Mouse (Mus musculus) midbrain, embryonic 10.5 days (tissue): ENCODE results near the gene Ech1. TPM values are rescaled to one million over a fixed set of nuclear protein-coding genes. Genes with fewer than 3 reads are reported as not detected.

Experiments
- DNase-seq: peaks from one replicate; pipeline ENCODE4 v3.0.0-alpha.2; 2017; ENCODE audit warnings: low spot score
- H3K27ac ChIP-seq: fragments of 300-500 bp; sonication (generic); replicated peaks from 2 replicates; pipeline ENCODE4 v1.5.1; 2016; ENCODE audit warnings: mild to moderate bottlenecking
- H3K27me3 ChIP-seq: fragments of 300-500 bp; sonication (generic); 2 replicates; pipeline ENCODE4 v1.6.1; 2016; ENCODE audit warnings: low read depth, mild to moderate bottlenecking; ENCODE audit not compliant: poor library complexity, severe bottlenecking
- H3K36me3 ChIP-seq: fragments of 300-500 bp; sonication (generic); 2 replicates; pipeline ENCODE4 v1.6.1; 2016; ENCODE audit warnings: mild to moderate bottlenecking, moderate library complexity
- H3K4me1 ChIP-seq: fragments of 300-500 bp; sonication (generic); 2 replicates; pipeline ENCODE4 v1.6.1; 2016
- H3K4me3 ChIP-seq: fragments of 300-500 bp; sonication (generic); 2 replicates; pipeline ENCODE4 v1.5.1; 2016; ENCODE audit warnings: mild to moderate bottlenecking, moderate library complexity
- H3K9me3 ChIP-seq: fragments of 300-500 bp; sonication (generic); replicated peaks from 2 replicates; pipeline ENCODE4 v1.6.1; 2016; ENCODE audit warnings: mild to moderate bottlenecking
- WGBS: fragments of 180-500 bp; shearing (Covaris S2); methylation state at CpG from one replicate; pipeline ENCODE4 v1.1.7; 2016; 5-methylcytosine and 5-hydroxymethylcytosine counted together
- polyA plus RNA-seq: library from polyadenylated mRNA; unstranded; fragments of >200 nt; fragmentation: Nextera tagmentation; extraction: Ambion mirVana; gene quantifications from 2 replicates; pipeline ENCODE4 v1.2.1, GENCODE M21; 2016

Ech1 gene
- polyA plus RNA-seq, 1 experiment from 2014 or later, result 85.1 TPM

GRCm38 (mm10) chr7:28792391-28793185, 32.4 kb upstream of the Ech1 start:
- 84% methylated on average over 14 of the region's 14 CpGs for WGBS
- Histone ChIP-seq H3K36me3 (peaks cover 4% of the 10 kb centered on the region; the same call in 1 of the 2 replicates), H3K27ac (no peak overlapping the region), H3K27me3 (0 out of 2 replicates have a peak, but pooled peaks cover 5% of the 10 kb centered on the region), H3K9me3 (no peaks in the 10 kb centered on the region), H3K4me1 (peaks cover 18% of the 10 kb centered on the region), H3K4me3 (no peak overlapping the region)
- no peak for DNase-seq

DNA sequence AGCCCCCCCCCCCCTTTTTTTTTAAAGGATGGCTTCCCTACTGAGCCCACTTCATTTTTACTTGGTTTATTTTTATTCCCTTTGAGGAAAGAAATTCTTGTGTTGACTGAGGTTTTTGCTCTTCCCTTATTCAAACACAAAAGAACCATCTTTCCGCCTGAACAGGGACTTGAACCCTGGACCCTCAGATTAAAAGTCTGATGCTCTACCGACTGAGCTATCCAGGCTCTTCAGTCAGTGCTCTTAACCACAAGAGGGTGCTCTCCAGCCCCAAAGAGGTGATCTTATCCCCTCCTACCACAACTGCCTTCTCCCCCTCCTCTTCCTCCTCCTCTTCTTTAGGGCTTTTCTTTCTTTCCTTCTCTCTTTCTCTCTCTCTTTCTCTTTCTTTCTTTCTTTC, 31.2 kb upstream of the Ech1 start:
- Histone ChIP-seq H3K4me1 (peaks cover 18% of the 10 kb centered on the region), H3K4me3 (no peak overlapping the region), H3K27ac (no peak overlapping the region), H3K27me3 (0 out of 2 replicates have a peak, but pooled peaks cover 5% of the 10 kb centered on the region), H3K9me3 (no peaks in the 10 kb centered on the region), H3K36me3 (no peaks in the 10 kb centered on the region)
- no peak for DNase-seq
- 47% methylated on average over 2 of the region's 2 CpGs for WGBS

DNA sequence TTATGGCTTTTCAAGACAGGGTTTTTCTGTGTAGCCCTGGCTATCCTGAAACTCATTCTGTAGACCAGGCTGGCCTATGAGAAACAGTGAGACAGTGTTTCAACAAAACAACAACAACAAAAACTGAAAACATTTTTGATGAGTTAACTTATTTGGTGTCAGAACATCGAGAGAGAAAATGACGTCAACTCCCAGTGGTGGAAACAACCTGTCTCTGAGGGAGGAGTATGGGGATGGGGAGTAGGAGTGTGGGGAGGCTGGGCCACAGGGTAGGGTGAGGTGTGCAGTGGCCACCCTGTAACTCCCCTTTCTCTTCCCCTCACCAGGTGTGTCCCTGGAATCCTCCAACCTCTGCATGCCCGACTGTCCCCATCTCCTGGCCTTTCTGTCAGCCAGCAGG, 30.5 kb upstream of the Ech1 start:
- no peaks in the 10 kb centered on the region for H3K36me3 ChIP-seq
- H3K4me3 ChIP-seq, result no peak overlapping the region
- no peak overlapping the region for H3K27ac ChIP-seq
- 88% methylated on average over 3 of the region's 3 CpGs for WGBS
- DNase-seq, result no peak
- H3K27me3 ChIP-seq, result 0 out of 2 replicates have a peak, but pooled peaks cover 5% of the 10 kb centered on the region
- H3K9me3 ChIP-seq, result no peaks in the 10 kb centered on the region
- H3K4me1 ChIP-seq, result peaks cover 18% of the 10 kb centered on the region

DNA sequence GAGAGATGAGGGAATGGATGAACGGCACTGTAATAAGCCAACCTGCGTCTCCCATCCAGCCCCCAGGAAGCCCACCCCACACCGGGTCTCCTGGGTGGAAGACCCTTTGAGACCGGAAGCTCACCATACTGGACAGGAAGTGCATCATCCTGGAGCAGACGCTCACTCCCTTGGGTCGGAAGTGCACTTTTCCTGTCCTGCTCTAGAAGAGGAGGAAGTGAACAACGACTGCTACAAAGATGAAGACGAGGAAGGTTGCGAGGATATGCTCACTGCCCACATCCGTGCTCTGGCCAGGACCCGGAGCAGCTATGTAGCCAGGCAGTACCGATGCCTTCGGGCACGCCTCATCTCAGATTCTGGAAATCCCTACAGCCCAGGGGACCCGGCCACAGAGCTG, 29.2 kb upstream of the Ech1 start:
- peak overlapping the region; percentile 30; the same call in 1 of the 2 replicates for H3K27ac ChIP-seq
- no peaks in the 10 kb centered on the region for H3K9me3 ChIP-seq
- DNase-seq, result no peak
- WGBS, result 83% methylated on average over 15 of the region's 15 CpGs
- 0 out of 2 replicates have a peak, but pooled peaks cover 5% of the 10 kb centered on the region for H3K27me3 ChIP-seq
- peak overlapping the region; percentile 37; the same call in 1 of the 2 replicates for H3K4me3 ChIP-seq
- H3K36me3 ChIP-seq, result no peaks in the 10 kb centered on the region
- peaks cover 10% of the 10 kb centered on the region for H3K4me1 ChIP-seq

DNA sequence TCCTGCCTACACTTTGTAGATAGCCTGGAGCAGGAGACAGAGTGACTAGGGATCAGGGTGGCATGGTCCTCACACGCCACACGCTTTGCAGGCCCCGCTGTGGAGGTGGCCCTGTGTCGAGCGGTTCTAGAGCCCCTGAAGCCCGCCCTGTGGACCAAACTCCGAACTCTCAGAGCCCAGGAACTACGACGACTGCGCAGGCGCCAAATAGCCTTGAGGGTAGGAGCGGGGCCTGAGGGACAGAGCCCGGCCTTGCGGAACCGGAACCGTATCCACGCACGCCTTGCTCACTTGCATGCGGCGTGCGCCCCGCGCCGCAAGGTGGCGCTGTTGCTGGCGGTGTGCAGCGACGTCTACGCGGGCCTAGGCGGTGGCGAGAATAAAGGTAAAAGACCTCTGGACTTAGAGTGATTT, 28.4 kb upstream of the Ech1 start:
- Histone ChIP-seq H3K4me3 (peak overlapping the region; percentile 37), H3K4me1 (peaks cover 10% of the 10 kb centered on the region), H3K27ac (peak overlapping the region; percentile 73), H3K9me3 (no peaks in the 10 kb centered on the region), H3K36me3 (no peaks in the 10 kb centered on the region), H3K27me3 (0 out of 2 replicates have a peak, but pooled peaks cover 5% of the 10 kb centered on the region)
- DNase-seq, result peak; percentile 78
- 15% methylated on average over 32 of the region's 32 CpGs for WGBS

GRCm38 (mm10) chr7:28799994-28800393, 25.0 kb upstream of the Ech1 start:
- no peak for DNase-seq
- H3K27ac ChIP-seq, result no peak overlapping the region
- H3K9me3 ChIP-seq, result no peaks in the 10 kb centered on the region
- H3K4me1 ChIP-seq, result peaks cover 36% of the 10 kb centered on the region
- H3K27me3 ChIP-seq, result 0 out of 2 replicates have a peak, but pooled peaks cover 5% of the 10 kb centered on the region
- no peak overlapping the region for H3K4me3 ChIP-seq
- WGBS, result 94% methylated on average over 9 of the region's 9 CpGs
- H3K36me3 ChIP-seq, result no peaks in the 10 kb centered on the region

GRCm38 (mm10) chr7:28801451-28801850, 23.6 kb upstream of the Ech1 start:
- peaks cover 46% of the 10 kb centered on the region for H3K4me1 ChIP-seq
- H3K27ac ChIP-seq, result no peak overlapping the region
- no peaks in the 10 kb centered on the region for H3K9me3 ChIP-seq
- no peaks in the 10 kb centered on the region for H3K36me3 ChIP-seq
- no peak overlapping the region for H3K4me3 ChIP-seq
- no peak for DNase-seq
- no peaks in the 10 kb centered on the region for H3K27me3 ChIP-seq
- WGBS, result 78% methylated on average over 3 of the region's 3 CpGs

- Histone ChIP-seq H3K27ac (peak overlapping the region; percentile 82), H3K36me3 (no peaks in the 10 kb centered on the region), H3K9me3 (no peaks in the 10 kb centered on the region), H3K4me1 (peaks cover 44% of the 10 kb centered on the region), H3K27me3 (no peaks in the 10 kb centered on the region), H3K4me3 (0 out of 2 replicates have a peak overlapping the region, but pooled peaks have one; percentile 14)
- WGBS, result 35% methylated on average over 10 of the region's 10 CpGs
- DNase-seq, result peak; percentile 27
Observed at GRCm38 (mm10) chr7:28801901-28802670, 22.9 kb upstream of the Ech1 start.

DNA sequence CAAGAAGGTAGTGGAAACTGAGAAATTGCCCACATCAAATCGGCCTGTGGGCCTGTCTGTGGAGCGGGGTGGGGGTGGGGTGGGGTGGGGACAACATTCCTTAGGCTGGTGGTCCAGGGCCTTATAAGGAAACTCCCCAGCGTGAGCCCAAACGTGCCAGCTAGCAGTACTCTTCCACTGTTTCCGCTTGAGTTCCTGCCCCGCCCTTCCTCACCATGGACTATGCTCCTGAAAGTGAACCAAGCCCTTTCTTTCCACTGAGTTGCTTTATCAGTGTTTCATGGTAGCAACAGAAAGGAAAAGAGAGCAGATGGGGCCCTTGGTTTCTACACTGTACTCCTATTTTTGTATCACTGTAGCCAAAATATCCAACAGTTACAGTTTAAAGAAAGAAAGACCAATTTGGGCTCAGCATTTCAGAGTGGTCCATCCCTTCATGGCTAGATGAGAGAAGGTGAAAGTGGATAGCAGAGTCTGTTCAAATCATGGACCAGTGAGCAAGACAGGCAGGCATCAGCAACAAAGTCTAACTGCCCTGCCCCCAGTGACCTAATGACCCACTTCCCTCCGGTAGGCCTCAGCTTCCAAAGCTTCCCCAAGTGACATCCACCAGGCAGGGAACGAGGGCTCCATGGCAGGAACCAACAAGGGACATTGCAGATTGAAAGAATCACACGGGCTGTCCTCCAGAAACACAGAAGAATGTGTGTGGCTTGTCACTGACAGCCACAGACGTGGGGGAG, 22.0 kb upstream of the Ech1 start:
- 4% methylated on average over 10 of the region's 10 CpGs for WGBS
- peak; percentile 59 for DNase-seq
- peak overlapping the region; percentile 82 for H3K27ac ChIP-seq
- H3K36me3 ChIP-seq, result no peaks in the 10 kb centered on the region
- H3K27me3 ChIP-seq, result no peaks in the 10 kb centered on the region
- no peaks in the 10 kb centered on the region for H3K9me3 ChIP-seq
- peaks cover 53% of the 10 kb centered on the region for H3K4me1 ChIP-seq
- H3K4me3 ChIP-seq, result peak overlapping the region; percentile 14

GRCm38 (mm10) chr7:28803756-28804155, 21.3 kb upstream of the Ech1 start:
- WGBS, result 76% methylated on average over 4 of the region's 4 CpGs
- no peak overlapping the region for H3K4me3 ChIP-seq

GRCm38 (mm10) chr7:28806869-28807268, 18.1 kb upstream of the Ech1 start:
- no peak overlapping the region for H3K27ac ChIP-seq
- H3K4me3 ChIP-seq, result no peak overlapping the region
- H3K9me3 ChIP-seq, result no peaks in the 10 kb centered on the region
- no peaks in the 10 kb centered on the region for H3K27me3 ChIP-seq
- 87% methylated on average over 4 of the region's 4 CpGs for WGBS
- H3K4me1 ChIP-seq, result peaks cover 59% of the 10 kb centered on the region
- no peak for DNase-seq
- H3K36me3 ChIP-seq, result peaks cover 2% of the 10 kb centered on the region

More at GRCm38 (mm10) chr7:28803756-28804155, 21.3 kb upstream of the Ech1 start:
- no peaks in the 10 kb centered on the region for H3K9me3 ChIP-seq
- DNase-seq, result no peak
- no peaks in the 10 kb centered on the region for H3K36me3 ChIP-seq
- H3K27me3 ChIP-seq, result no peaks in the 10 kb centered on the region
- peak overlapping the region; percentile 82 for H3K27ac ChIP-seq
- H3K4me1 ChIP-seq, result peaks cover 60% of the 10 kb centered on the region

- H3K9me3 ChIP-seq, result no peaks in the 10 kb centered on the region
- no peak for DNase-seq
- peaks cover 59% of the 10 kb centered on the region for H3K4me1 ChIP-seq
- peaks cover 11% of the 10 kb centered on the region for H3K36me3 ChIP-seq
- 26% methylated on average over 8 of the region's 8 CpGs for WGBS
- no peaks in the 10 kb centered on the region for H3K27me3 ChIP-seq
- H3K4me3 ChIP-seq, result peak overlapping the region; percentile 94
- H3K27ac ChIP-seq, result peak overlapping the region; percentile 100
Observed at GRCm38 (mm10) chr7:28807641-28808220, 17.3 kb upstream of the Ech1 start.
